Mouse (Mus musculus): Measurements from ENCODE around the gene Rybp. TPM values are rescaled to one million over a fixed set of nuclear protein-coding genes. Genes with fewer than 3 reads are reported as not detected.

Rybp gene
- polyA plus RNA-seq, 2 experiments: 17.2 to 59.0 TPM

GRCm38 (mm10) chr6:100202091-100202490 is 85.2 kb downstream of the Rybp start:
- H3K4me2 ChIP-seq (replicated peaks; ENCODE audit: low read depth, low read length, severe bottlenecking): no peak overlapping the region
- peak; percentile 73 for DNase-seq (ENCODE audit: low spot score)
- WGBS: 35% methylated on average over 1 of the region's 1 CpGs
- no peak for TF ChIP-seq POLR2A (IDR thresholded peaks at IDR 0.05; ENCODE audit: borderline replicate concordance, extremely low read depth, insufficient read depth, insufficient read length)
- no peaks in the 10 kb centered on the region for H3K27me3 ChIP-seq (ENCODE audit: control insufficient read depth, insufficient read depth, low read length)
- H3K36me3 ChIP-seq (ENCODE audit: control insufficient read depth, insufficient read depth, low read length): no peaks in the 10 kb centered on the region
- no peak for ATAC-seq (ENCODE audit: low FRiP score, low read depth)
- H3K9me3 ChIP-seq (ENCODE audit: control insufficient read depth, low read length): no peaks in the 10 kb centered on the region
- H3K9ac ChIP-seq (ENCODE audit: low read depth, low read length, severe bottlenecking): no peak overlapping the region
- peaks cover 30% of the 10 kb centered on the region for H3K4me1 ChIP-seq (ENCODE audit: control insufficient read depth, insufficient read depth, low read length)
- no peak overlapping the region for H3K4me3 ChIP-seq (replicated peaks; ENCODE audit: low read length)
- no peak overlapping the region for H3K27ac ChIP-seq (replicated peaks; ENCODE audit: low read depth, low read length)

- peak; percentile 83 for DNase-seq (ENCODE audit: low spot score)
- Histone ChIP-seq H3K4me1 (ENCODE audit: control insufficient read depth, insufficient read depth, low read length) (peaks cover 55% of the 10 kb centered on the region), H3K36me3 (ENCODE audit: control insufficient read depth, insufficient read depth, low read length) (no peaks in the 10 kb centered on the region), H3K27me3 (ENCODE audit: control insufficient read depth, insufficient read depth, low read length) (no peaks in the 10 kb centered on the region), H3K27ac (replicated peaks; ENCODE audit: low read depth, low read length) (no peak overlapping the region), H3K9me3 (ENCODE audit: control insufficient read depth, low read length) (no peaks in the 10 kb centered on the region), H3K4me2 (replicated peaks; ENCODE audit: low read depth, low read length, severe bottlenecking) (no peak overlapping the region), H3K9ac (ENCODE audit: low read depth, low read length, severe bottlenecking) (no peak overlapping the region), H3K4me3 (replicated peaks; ENCODE audit: low read length) (no peak overlapping the region)
- ATAC-seq (ENCODE audit: low FRiP score, low read depth): peak; percentile 66
- no peak for TF ChIP-seq POLR2A (IDR thresholded peaks at IDR 0.05; ENCODE audit: borderline replicate concordance, extremely low read depth, insufficient read depth, insufficient read length)
- 52% methylated on average over 5 of the region's 5 CpGs for WGBS
Observed at GRCm38 (mm10) chr6:100197102-100197501, 90.2 kb downstream of the Rybp start.

- ATAC-seq (ENCODE audit: low FRiP score, low read depth) (peak; percentile 48), DNase-seq (ENCODE audit: low spot score) (peak; percentile 72)
- no peak overlapping the region for H3K4me3 ChIP-seq (replicated peaks; ENCODE audit: low read length)
- peak overlapping the region; percentile 28; the same call in 1 of the 2 replicates for H3K4me2 ChIP-seq (replicated peaks; ENCODE audit: low read depth, low read length, severe bottlenecking)
- peak overlapping the region; percentile 1; the same call in 1 of the 2 replicates for H3K27ac ChIP-seq (replicated peaks; ENCODE audit: low read depth, low read length)
- TF ChIP-seq POLR2A (IDR thresholded peaks at IDR 0.05; ENCODE audit: borderline replicate concordance, extremely low read depth, insufficient read depth, insufficient read length): no peak
- 15% methylated on average over 7 of the region's 7 CpGs for WGBS
- H3K9me3 ChIP-seq (ENCODE audit: control insufficient read depth, low read length): no peaks in the 10 kb centered on the region
- no peaks in the 10 kb centered on the region for H3K36me3 ChIP-seq (ENCODE audit: control insufficient read depth, insufficient read depth, low read length)
- H3K9ac ChIP-seq (ENCODE audit: low read depth, low read length, severe bottlenecking): no peak overlapping the region
- no peaks in the 10 kb centered on the region for H3K27me3 ChIP-seq (ENCODE audit: control insufficient read depth, insufficient read depth, low read length)
- peaks cover 50% of the 10 kb centered on the region for H3K4me1 ChIP-seq (ENCODE audit: control insufficient read depth, insufficient read depth, low read length)
Observed at GRCm38 (mm10) chr6:100195870-100196409, 91.3 kb downstream of the Rybp start.

- DNase-seq (ENCODE audit: low spot score) (no peak), ATAC-seq (ENCODE audit: low FRiP score, low read depth) (no peak)
- H3K9me3 ChIP-seq (ENCODE audit: control insufficient read depth, low read length): no peaks in the 10 kb centered on the region
- H3K4me2 ChIP-seq (replicated peaks; ENCODE audit: low read depth, low read length, severe bottlenecking): 0 out of 2 replicates have a peak overlapping the region, but pooled peaks have one; percentile 28
- peaks cover 47% of the 10 kb centered on the region for H3K4me1 ChIP-seq (ENCODE audit: control insufficient read depth, insufficient read depth, low read length)
- no peak for TF ChIP-seq POLR2A (IDR thresholded peaks at IDR 0.05; ENCODE audit: borderline replicate concordance, extremely low read depth, insufficient read depth, insufficient read length)
- 47% methylated on average over 5 of the region's 5 CpGs for WGBS
- H3K27ac ChIP-seq (replicated peaks; ENCODE audit: low read depth, low read length): peak overlapping the region; percentile 1; the same call in 1 of the 2 replicates
- H3K9ac ChIP-seq (ENCODE audit: low read depth, low read length, severe bottlenecking): no peak overlapping the region
- no peak overlapping the region for H3K4me3 ChIP-seq (replicated peaks; ENCODE audit: low read length)
- no peaks in the 10 kb centered on the region for H3K36me3 ChIP-seq (ENCODE audit: control insufficient read depth, insufficient read depth, low read length)
- no peaks in the 10 kb centered on the region for H3K27me3 ChIP-seq (ENCODE audit: control insufficient read depth, insufficient read depth, low read length)
Observed at GRCm38 (mm10) chr6:100195091-100195490, 92.2 kb downstream of the Rybp start.

DNA sequence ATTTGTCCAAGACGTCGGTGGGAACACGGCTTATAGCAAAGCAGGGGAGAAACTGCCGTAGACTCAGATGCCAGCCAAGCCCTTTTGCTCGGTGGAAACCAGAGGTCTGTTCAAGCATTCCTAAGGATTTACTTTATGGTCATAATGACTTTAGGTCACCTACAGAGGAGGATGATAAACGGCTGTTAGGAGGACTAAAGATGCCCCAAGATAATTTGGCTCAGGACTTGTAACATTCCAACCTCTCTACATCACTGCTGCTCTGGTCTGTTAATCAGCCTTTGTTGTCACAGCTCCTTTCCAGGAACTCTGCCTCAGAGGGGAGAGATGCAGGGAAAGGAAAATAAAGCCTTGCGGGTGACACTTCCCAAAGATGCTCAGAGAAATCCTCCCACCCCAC is 93.5 kb downstream of the Rybp start:
- 19% methylated on average over 7 of the region's 7 CpGs for WGBS
- no peak overlapping the region for H3K4me2 ChIP-seq (replicated peaks; ENCODE audit: low read depth, low read length, severe bottlenecking)
- DNase-seq (ENCODE audit: low spot score): peak; percentile 25
- no peak for TF ChIP-seq POLR2A (IDR thresholded peaks at IDR 0.05; ENCODE audit: borderline replicate concordance, extremely low read depth, insufficient read depth, insufficient read length)
- no peaks in the 10 kb centered on the region for H3K27me3 ChIP-seq (ENCODE audit: control insufficient read depth, insufficient read depth, low read length)
- H3K4me1 ChIP-seq (ENCODE audit: control insufficient read depth, insufficient read depth, low read length): peaks cover 47% of the 10 kb centered on the region
- no peak overlapping the region for H3K9ac ChIP-seq (ENCODE audit: low read depth, low read length, severe bottlenecking)
- H3K27ac ChIP-seq (replicated peaks; ENCODE audit: low read depth, low read length): no peak overlapping the region
- no peaks in the 10 kb centered on the region for H3K36me3 ChIP-seq (ENCODE audit: control insufficient read depth, insufficient read depth, low read length)
- no peaks in the 10 kb centered on the region for H3K9me3 ChIP-seq (ENCODE audit: control insufficient read depth, low read length)
- H3K4me3 ChIP-seq (replicated peaks; ENCODE audit: low read length): no peak overlapping the region
- ATAC-seq (ENCODE audit: low FRiP score, low read depth): no peak

All from limb, embryonic 14.5 days (tissue).